Mouse (Mus musculus): ENCODE results near the gene Tomm34.

DNA sequence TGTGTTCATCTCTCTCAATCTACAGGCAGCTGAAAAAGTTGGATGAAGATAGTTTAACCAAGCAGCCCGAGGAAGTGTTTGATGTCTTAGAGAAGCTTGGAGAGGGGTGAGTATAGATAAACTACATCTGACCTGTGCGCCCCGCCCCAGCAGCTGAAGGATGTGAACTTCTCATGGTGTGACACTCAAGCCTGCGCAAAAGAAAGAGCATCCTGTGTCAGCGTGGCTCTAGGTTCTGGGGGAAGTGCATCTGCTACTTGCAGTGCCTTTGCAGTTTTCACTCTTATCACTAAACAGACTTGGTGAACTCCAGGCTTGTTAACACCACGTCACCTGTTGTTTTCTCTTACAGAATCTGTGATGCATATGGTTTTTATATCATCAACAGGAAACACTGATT is 8.5 kb upstream of the Tomm34 start:
- TF ChIP-seq POLR2A (IDR thresholded peaks at IDR 0.05; ENCODE audit: low read depth, low read length) (no peak), CTCF (IDR thresholded peaks at IDR 0.05; ENCODE audit: extremely low read depth, insufficient read length, insufficient replicate concordance, low read depth, low read length) (no peak)
